Mouse (Mus musculus) kidney, postnatal 10 days (tissue): ENCODE measurements around the gene Itpripl2.

Source experiments
- DNase-seq: peaks from one replicate; pipeline ENCODE4 v3.0.0; 2021; ENCODE audit warnings: mixed read lengths

Gene Itpripl2

GRCm38 (mm10) chr7:118437101-118437802, 54.5 kb downstream of the Itpripl2 start:
- peak; percentile 54 for DNase-seq
